Mouse (Mus musculus) thymus, postnatal 4 days (tissue): ENCODE measurements around the gene Olfr1110.
"Not testable (repeated sequence)": the region's sequence is repeated elsewhere in the genome, so short reads cannot be mapped to it uniquely, and the experiment has no call there.

Experiments used
- DNase-seq: peaks from one replicate; pipeline ENCODE4 v3.0.0; 2021

Gene Olfr1110

GRCm38 (mm10) chr2:87140200-87140599, at the start of gene Olfr1110:
Olfr1110 (minus strand) TSS chr2:87140300.
- no peak for DNase-seq

DNA sequence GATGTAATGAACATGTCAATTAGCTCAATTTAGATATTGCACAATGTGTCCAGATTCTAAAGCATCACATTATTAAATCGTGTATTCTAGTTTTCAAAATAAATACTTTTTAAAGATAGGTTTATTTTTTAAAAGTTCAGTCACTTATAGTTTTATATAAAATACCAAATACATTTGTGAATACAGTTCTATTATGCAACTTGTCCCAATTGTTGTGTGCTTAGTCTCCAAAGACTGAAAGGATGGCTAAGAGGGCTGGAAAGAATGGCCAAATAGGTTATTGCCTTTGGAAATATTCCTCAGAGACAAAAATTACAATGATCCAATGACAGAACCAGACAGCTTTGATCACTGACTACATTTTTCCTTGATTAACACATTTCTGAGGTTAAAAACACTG, 47.4 kb upstream of the Olfr1110 start, which contains the start of gene Olfr1112:
Gene Olfr1112 (plus strand): TSS at position 301 of the 400 bp plus-strand sequence.
- no peak for DNase-seq

DNA sequence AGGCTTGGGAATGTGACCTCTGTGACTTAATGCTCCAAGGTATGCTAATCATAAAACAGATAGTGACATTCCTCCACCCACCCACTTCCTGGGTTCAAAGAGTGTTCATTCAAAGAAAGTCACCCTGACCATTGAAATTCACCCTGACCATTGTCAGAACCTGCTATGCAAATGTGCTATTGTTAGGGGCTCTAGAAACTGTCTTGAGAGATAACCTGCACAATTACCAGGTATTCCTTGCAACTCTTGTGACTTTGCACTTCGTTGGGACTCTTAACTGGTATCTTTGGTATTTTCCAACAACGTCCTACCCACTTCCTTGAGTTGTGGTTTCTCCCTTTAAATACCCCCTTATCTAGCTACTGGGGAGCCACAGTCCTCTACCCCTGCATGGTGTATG, 27.6 kb upstream of the Olfr1110 start:
- not testable (repeated sequence) for DNase-seq

DNA sequence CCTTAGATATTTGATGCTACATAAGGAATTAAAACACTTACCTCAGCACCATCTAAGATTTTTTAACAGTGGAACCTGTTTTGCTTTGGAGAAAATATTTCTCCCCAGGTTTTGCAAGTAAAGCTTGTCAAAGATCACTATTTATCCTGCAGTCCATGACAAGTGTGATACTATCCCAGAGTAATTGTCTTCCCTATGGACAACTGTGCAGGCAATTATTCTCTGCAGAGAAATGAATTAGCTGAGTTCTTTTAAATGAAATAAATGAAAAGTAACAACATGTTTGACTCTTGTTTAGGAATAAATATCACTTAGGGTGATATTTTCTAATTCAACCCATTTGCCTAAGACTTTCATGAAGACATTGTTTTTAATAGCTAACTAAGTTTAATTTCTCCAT, 12.4 kb upstream of the Olfr1110 start, which contains the start of gene Olfr1111:
Gene Olfr1111 (minus strand): TSS at position 101 of the 400 bp plus-strand sequence.
- no peak for DNase-seq

DNA sequence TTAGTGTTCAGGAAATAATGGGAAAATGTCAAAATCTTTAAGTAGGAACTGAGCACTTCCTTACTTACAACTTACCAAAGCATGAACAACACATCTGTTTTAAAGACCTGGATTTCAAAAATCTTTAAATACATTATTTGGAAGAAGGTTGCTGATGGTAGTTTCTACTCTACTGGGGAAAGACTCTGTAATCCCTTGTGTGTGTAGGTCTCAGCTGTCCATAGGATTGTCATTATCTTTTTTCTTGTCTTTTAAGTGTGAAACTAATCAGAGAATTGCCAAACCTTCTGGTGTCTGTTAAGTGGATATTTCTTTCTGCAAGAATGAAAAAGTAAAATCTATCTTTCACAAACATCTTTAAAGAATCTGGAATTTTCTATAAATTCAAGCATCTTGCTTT, 25.6 kb downstream of the Olfr1110 start, which contains the start of gene Olfr259:
Gene Olfr259 (minus strand): TSS at position 101 of the 400 bp plus-strand sequence.
- no peak for DNase-seq

DNA sequence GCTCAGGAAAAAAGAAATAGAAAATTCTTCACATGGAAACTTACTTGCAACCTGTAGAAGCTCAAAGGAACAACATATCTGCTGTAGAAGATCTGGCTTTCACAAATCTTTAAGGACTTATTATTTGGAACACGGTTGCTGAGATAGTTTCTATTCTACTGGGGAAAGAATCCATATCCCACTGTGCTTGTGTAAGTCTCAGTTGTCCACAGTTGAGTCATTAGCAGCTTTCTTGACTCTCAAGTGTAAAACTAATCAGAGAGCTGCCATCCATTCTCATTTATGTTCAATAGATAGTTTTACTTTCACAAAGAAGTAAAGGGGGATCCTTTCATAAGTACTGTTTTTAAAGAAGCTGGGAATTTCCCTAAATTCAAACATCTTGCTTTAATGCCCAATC, 44.2 kb downstream of the Olfr1110 start, which contains the start of gene Olfr1109:
Gene Olfr1109 (minus strand): TSS at position 101 of the 400 bp plus-strand sequence.
- DNase-seq, result no peak
